26 mouse cellular contexts compared by ENCODE assay signal in the genomic region with DNA sequence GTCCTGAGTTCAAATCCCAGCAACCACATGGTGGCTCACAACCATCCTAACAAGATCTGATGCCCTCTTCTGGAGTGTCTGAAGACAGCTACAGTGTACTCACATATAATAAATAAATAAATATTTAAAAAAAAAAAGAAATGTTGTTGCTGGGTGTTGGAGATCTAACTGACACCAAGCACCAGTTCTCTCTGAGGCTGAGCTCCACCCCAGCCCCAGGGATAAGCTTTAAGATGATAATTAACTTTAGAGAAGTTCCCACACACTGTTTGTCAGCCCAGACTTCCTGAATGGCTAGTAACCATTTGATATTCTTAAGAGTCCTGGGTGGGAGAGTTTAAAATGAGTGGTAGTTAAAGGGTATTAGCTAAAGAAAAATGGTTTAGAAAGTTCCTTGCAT. TPM values are rescaled to one million over a fixed set of nuclear protein-coding genes. Genes with fewer than 3 reads are reported as not detected.
"Had no signal": no experiment of that assay in that cellular context is flagged by ENCODE, and none has a peak within 500 bp of the region (broad histone marks: within the 10 kb centered on the region; RNA-seq: fewer than 3 reads in every experiment).

No protein-coding gene starts in this region.

- H3K4me3 ChIP-seq: embryonic facial prominence, embryonic 10.5 days; embryonic facial prominence, embryonic 12.5 days; embryonic facial prominence, embryonic 13.5 days; embryonic facial prominence, embryonic 15.5 days; erythroblast, embryonic 14.5 days; forebrain, embryonic 10.5 days; forebrain, embryonic 12.5 days; forebrain, embryonic 13.5 days; forebrain, embryonic 15.5 days; gastrocnemius, adult 2 months; heart, adult 2 months had no signal

- H3K27ac ChIP-seq: embryonic facial prominence, embryonic 10.5 days; embryonic facial prominence, embryonic 12.5 days; embryonic facial prominence, embryonic 13.5 days; embryonic facial prominence, embryonic 15.5 days; forebrain, embryonic 10.5 days; forebrain, embryonic 12.5 days; forebrain, embryonic 13.5 days; forebrain, embryonic 15.5 days; gastrocnemius, adult 2 months; heart, adult 2 months had no signal

- H3K4me1 ChIP-seq: embryonic facial prominence, embryonic 12.5 days; forebrain, embryonic 13.5 days; forebrain, embryonic 15.5 days had no signal

- DNase-seq: cerebellum, adult 9-10 months; cerebellum, adult 9-11 months; cerebellum, postnatal 10 days; cerebellum, postnatal 14 days; cerebellum, postnatal 25 days; cerebellum, postnatal 36 days; embryo, embryonic 11 days; forebrain, postnatal 0 days; gastrocnemius, adult 2 months; gastrocnemius, postnatal 10 days; gastrocnemius, postnatal 14 days; gastrocnemius, postnatal 25 days; gastrocnemius, postnatal 36 days; heart, adult 11 months; heart, adult 18-20 months; heart, adult 2 months had no signal

- H3K9ac ChIP-seq: embryonic facial prominence, embryonic 12.5 days; embryonic facial prominence, embryonic 13.5 days; embryonic facial prominence, embryonic 15.5 days; forebrain, embryonic 12.5 days; forebrain, embryonic 13.5 days; forebrain, embryonic 15.5 days; forebrain, postnatal 0 days had no signal

- H3K27me3 ChIP-seq: embryonic facial prominence, embryonic 12.5 days; embryonic facial prominence, embryonic 13.5 days; embryonic facial prominence, embryonic 15.5 days; forebrain, embryonic 12.5 days; forebrain, embryonic 13.5 days; forebrain, embryonic 15.5 days had no signal

- H3K9me3 ChIP-seq: embryonic facial prominence, embryonic 10.5 days; embryonic facial prominence, embryonic 12.5 days; embryonic facial prominence, embryonic 13.5 days; embryonic facial prominence, embryonic 15.5 days; forebrain, embryonic 10.5 days; forebrain, embryonic 12.5 days; forebrain, embryonic 13.5 days; forebrain, embryonic 15.5 days had no signal

RNA-seq across cellular contexts. Expression of a gene that starts 19.6 kb away (rescaled TPM):
- total RNA-seq: common myeloid progenitor, adult 5-6 weeks; gastrocnemius, postnatal 25 days had no signal
- polyA plus RNA-seq: erythroblast, embryonic 14.5 days had no signal
